Mouse (Mus musculus): Measurements from ENCODE around the gene BC048671.
A peak's percentile ranks its signal among the peaks of the same experiment; 100 is the strongest.

Gene BC048671

DNA sequence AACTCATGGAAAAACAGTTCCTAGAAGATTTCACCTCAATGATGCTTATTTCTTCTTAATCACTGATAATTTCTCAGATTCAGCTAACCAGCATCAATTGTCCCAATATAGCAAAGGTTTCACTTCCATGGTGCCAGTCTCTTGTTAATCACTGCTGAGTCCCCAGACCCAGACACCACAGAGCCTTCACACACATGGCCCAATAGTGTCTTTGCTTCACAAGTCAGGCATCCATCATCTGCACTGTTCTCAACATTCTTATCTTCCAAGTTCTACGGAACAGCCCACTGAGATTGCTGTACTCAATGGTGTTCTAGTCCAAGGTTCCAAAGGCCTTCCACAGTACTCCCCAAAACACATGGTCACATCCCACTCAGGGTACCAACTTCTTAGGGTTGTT is at the start of gene BC048671:
BC048671 (plus strand) TSS at position 301 of the 400 bp plus-strand sequence.
- DNase-seq = no peak

DNA sequence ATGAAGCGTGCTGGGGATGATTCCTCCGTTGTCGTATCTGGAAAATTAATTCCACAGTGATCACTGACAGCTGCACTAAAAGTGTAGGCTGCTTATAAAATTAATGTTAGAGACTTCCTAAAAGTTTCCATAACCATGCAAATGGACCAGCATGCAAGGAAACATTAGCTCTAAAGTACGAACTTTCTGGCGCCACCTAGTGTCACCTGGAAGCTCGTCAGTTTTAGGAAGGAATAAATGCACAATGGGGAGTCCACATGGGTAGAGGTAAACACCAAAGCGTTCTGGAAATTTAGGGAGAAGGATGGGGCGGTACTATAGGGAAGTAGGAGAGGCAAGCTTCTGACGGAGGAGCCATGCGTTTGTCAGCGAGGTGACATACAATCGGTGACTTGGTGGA is 12.8 kb upstream of the BC048671 start:
- peak; percentile 9 for DNase-seq

- DNase-seq = no peak
These were observed 5.4 kb downstream of the BC048671 start for GRCm38 (mm10) chr6:90306315-90306975.

DNA sequence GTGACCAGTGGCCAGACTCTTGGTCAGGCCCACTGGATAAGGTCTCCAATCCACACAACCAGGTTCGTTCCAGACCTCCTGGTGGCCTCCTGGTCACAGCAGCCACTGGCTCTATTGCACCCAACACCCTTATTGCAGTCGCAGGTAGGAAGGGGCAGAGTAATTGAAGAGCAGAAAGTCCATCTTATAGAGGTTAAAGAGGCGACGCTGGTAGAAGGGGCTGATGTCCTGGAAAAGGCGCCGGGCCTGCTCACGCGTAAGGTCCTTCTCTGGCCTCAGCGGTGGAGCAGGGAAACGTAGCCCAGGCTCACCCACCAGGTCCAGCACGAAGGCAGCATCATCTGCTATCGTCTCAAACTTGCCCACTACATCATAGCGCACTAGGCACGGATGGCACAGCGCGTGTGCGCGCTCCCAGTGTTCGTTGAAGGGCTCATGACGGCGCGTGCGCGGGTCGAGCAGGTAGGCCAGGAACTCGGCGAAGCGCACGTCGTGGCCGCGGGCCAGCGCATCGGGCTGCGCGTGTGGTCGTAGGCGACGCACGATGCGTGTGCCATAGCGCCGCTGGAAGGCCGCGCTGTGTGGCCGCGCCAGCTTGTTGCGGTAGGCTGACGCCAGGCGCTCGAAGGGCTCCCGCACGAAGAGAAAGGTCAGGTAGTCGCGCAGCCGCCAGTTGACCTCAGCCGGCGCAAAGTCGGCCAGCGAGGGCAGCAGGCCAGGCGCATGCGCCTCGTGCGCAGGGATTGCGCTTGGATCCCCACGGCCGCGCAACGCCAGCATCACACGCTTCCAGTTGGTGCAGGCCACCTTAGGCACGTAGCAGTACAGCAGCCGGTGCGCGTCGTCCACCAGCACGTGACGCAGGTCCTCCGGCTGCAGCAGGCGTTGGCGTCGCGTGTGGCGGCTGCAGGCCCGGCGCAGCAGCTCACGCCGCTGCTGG is 8.1 kb downstream of the BC048671 start:
- DNase-seq = no peak

- DNase-seq = peak; percentile 49
These were observed 14.9 kb downstream of the BC048671 start for GRCm38 (mm10) chr6:90315961-90316360.

- no peak for DNase-seq
These were observed 16.7 kb downstream of the BC048671 start for GRCm38 (mm10) chr6:90317510-90318258.

- no peak for DNase-seq
These were observed 18.0 kb downstream of the BC048671 start for GRCm38 (mm10) chr6:90319019-90319418.

DNA sequence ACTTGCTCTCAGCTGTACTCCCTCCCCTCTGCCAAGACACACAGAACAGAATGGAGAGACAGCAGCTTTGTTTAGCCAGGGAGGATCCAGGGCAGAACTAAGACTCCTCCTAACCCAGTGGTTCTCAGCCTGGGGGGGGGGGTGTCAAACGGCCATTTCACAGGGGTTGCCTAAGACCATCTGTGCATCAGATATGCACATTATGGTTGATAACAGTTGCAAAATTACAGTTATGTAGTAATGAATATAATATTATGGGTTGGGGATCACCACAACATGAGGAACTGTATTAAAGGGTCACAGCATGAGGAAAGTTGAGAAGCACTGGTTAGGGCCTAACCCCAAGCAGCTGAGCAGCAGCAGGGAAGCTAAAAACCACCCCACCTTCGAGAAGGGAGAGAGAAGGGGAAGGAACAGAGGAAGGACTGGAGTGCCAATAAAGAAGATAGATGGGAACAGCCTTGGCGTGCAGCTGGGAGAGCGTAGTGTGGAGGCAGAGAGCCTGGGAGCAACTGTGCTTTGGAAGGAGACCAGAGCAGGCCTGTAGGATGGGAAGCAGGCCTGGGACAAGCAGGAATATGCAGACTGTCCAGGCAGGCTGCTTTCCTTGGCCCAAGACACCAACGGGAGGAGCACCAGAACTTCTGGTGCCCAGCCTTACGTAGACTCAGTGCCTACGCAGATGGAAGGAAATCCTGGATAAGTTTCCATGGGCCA is 18.6 kb downstream of the BC048671 start:
- DNase-seq = no peak

GRCm38 (mm10) chr6:90320429-90320828 is 19.4 kb downstream of the BC048671 start:
- no peak for DNase-seq

- DNase-seq = no peak
These were observed 20.8 kb downstream of the BC048671 start for GRCm38 (mm10) chr6:90321811-90322210.

GRCm38 (mm10) chr6:90324026-90324425 is 23.0 kb downstream of the BC048671 start:
- DNase-seq = no peak

GRCm38 (mm10) chr6:90324463-90324862 is 23.4 kb downstream of the BC048671 start:
- no peak for DNase-seq

DNA sequence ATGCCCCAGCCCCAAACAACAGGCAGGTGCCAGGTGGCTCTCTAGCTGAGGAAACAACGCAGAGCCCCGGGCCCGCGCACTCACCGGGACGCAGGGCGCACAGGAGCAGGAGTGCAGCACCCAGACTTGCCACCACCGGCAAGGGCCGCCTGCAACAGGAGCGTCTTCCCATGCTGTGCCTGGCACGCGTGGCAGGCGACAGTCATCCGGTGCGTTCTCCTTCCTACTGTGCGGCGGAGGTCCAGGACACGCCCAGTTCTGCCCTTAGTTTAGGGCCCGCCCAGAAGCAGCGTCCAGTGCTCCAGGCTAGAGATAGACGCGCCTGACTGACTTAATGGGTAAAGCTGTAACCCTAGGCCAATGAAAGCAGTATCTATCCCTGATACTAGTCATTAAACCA is 24.0 kb downstream of the BC048671 start, which contains the start of gene Chst13:
Chst13 (minus strand) TSS at position 195 of the 400 bp plus-strand sequence.
- no peak for DNase-seq

DNA sequence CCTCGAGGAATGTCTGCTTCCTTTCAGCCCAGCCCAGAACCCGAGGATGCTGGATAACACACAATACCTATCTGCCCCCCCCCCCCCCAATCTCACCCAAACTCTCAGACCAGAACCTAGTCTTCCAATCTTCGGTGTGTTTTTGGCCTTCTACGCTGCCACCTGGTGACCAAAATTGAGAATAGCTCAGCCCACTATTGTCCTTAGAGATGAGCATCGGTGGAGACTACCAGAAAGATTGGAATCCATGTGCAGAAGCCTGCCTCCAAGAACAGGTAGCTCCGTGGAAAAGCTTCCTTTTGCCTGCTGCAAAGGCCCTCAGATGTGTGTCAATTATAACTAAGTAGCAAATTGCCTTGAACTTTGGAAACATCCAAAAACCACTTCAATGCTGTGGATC is 26.7 kb downstream of the BC048671 start:
- DNase-seq = peak; percentile 18

DNA sequence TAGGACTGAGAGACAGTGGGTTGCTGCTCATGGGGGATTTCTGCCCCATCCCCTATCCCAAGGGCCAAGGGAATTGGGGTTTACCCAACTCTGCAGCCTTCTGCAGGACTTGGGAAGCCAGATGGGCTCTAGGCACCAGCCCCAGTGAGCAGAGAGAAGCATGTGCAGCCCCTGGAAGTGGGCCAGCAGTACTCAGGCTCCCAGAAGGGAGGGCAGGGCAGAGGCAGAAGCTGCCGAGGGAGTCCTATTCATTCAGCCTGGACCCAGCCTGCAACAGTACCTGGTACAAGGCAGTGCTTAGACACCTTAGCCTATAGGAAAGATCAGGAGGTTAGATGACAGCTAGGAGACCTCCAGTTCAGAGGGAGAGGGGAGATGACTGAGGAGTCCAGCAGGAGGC is 28.9 kb downstream of the BC048671 start:
- DNase-seq = peak; percentile 45

- no peak for DNase-seq
These were observed 31.8 kb downstream of the BC048671 start, which contains the start of gene Uroc1 for GRCm38 (mm10) chr6:90332561-90333425. Gene Uroc1 (plus strand): TSS chr6:90333284.

GRCm38 (mm10) chr6:90334244-90334643 is 33.2 kb downstream of the BC048671 start:
- DNase-seq = no peak

DNA sequence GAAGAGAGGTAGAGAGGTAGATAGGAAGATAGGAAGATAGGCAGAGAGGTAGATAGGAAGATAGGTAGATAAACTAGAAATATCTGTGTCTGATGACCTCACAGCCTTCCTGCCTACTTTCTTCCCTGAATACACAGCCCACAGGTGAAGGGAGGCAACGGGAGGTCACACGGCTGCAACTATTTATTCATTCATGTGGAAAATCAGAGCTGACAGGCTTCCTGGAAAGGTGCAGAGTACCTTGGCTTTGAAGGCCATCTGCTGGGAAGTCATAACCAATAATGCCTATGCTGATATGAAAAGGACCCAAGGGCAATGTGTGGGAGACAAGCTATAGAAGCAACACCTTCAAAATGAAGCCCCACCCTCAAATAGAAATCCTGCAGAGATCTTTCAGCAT is 41.3 kb downstream of the BC048671 start:
- DNase-seq = no peak

GRCm38 (mm10) chr6:90347183-90347582 is 46.2 kb downstream of the BC048671 start:
- DNase-seq = no peak

- DNase-seq = no peak
These were observed 47.5 kb downstream of the BC048671 start for GRCm38 (mm10) chr6:90348500-90348899.

DNA sequence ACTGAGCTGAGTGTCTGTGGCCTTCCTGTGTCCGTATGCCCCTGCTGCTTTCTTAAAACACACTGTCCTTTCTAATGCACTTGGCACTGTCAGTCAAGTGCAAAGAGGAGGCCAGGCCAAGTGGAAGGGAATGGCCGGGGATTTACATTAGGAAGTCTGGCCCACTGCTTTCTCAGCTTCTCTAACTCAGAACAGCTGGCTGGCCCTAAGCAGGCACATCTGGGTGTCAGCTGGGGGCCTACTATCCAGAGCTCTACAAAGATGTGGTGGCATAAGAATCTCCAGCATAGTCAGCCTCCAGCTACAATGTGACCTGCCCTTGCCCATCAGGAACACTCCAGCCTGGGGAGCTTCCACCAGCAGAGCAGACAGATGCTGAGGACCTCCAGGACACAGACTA is 49.0 kb downstream of the BC048671 start:
- no peak for DNase-seq
